Mouse (Mus musculus) ES-Bruce4 (cell line): ENCODE measurements around the gene Wdr90.

ENCODE experiments used
- CTCF ChIP-seq: IDR thresholded peaks from one replicate; pipeline ENCODE4 v1.8.1; 2011; ENCODE audit warnings: low read depth, low read length
- POLR2A ChIP-seq: IDR thresholded peaks from one replicate; pipeline ENCODE4 v1.8.1; 2011; ENCODE audit warnings: low read length; ENCODE audit not compliant: insufficient read depth

DNA sequence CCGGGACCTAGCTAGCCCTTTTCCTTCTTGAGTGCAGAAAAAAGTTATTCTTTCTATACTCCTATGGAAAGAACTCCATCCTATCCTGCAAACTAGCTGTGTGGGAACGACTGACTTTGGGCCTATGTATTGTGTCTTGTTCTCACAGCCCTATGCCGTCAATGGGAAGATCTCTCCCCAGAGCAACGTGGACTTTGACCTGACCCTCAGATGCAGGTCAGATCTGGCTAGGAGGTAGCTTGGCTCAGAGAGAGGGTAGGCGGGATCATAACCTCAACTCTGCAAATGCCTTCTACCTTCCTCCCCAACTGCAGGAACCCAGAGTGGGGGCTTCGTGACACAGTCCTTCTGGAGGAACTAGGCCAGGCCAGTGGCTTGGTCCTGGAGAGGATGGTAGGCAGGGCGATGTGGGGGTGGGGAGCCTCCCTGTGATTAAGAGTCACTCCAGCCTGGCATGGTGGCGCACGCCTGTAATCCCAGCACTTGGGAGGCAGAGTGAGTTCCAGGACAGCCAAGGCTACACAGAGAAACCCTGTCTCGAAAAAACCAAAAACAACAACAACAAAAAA, 15.1 kb upstream of the Wdr90 start:
- TF ChIP-seq CTCF = no peak
- no peak for TF ChIP-seq POLR2A
